Mouse (Mus musculus) gastrocnemius, adult 2 months (tissue): ENCODE measurements around the gene Foxi3. TPM values are rescaled to one million over a fixed set of nuclear protein-coding genes. Genes with fewer than 3 reads are reported as not detected.

Experiments
- DNase-seq: peaks from one replicate; pipeline ENCODE4 v3.0.0; 2022
- H3K27ac ChIP-seq: fragments of 200-600 bp; 2 replicates; pipeline ENCODE4 v1.8.1; 2022; ENCODE audit warnings: mild to moderate bottlenecking
- H3K4me3 ChIP-seq: fragments of 200-600 bp; 2 replicates; pipeline ENCODE4 v1.8.1; 2022; ENCODE audit warnings: mild to moderate bottlenecking, moderate library complexity
- CTCF ChIP-seq: fragments of 200-600 bp; IDR thresholded peaks from 2 replicates; pipeline ENCODE4 v1.8.1; 2022; ENCODE audit warnings: antibody characterized with exemption, mild to moderate bottlenecking, moderate library complexity
- intact Hi-C: fragments of 180-260 bp; cut with DNase I; formaldehyde crosslinking; loops from one replicate; pipeline ENCODE4 v1.15.1; 2025
- total RNA-seq, 2 experiments: library from RNA; stranded (reverse); gene quantifications; 2 replicates each; pipeline ENCODE4 v1.2.3; 2021

Gene Foxi3
- total RNA-seq, 2 experiments from 2014 or later: not detected

GRCm38 (mm10) chr6:70957341-70957940 lies 1.1 kb downstream of the Foxi3 start:
- no peak for TF ChIP-seq CTCF
- Histone ChIP-seq H3K27ac (no peak overlapping the region), H3K4me3 (no peak overlapping the region)
- intact Hi-C loops: loop anchor here (10.0 kb wide), 1 partner anchor 167 kb away; no protein-coding TSS in a partner anchor
- no peak for DNase-seq

GRCm38 (mm10) chr6:70964116-70964830 lies 7.9 kb downstream of the Foxi3 start:
- H3K4me3 ChIP-seq: no peak overlapping the region
- intact Hi-C loops: no loop called here
- H3K27ac ChIP-seq: no peak overlapping the region
- DNase-seq: no peak
- no peak for TF ChIP-seq CTCF

- DNase-seq: no peak
- intact Hi-C loops: no loop called here
- TF ChIP-seq CTCF: no peak
- Histone ChIP-seq H3K27ac (no peak overlapping the region), H3K4me3 (no peak overlapping the region)
These were observed 9.4 kb downstream of the Foxi3 start for GRCm38 (mm10) chr6:70965694-70966093.

- intact Hi-C loops: no loop called here
- TF ChIP-seq CTCF: no peak
- no peak for DNase-seq
- Histone ChIP-seq H3K4me3 (no peak overlapping the region), H3K27ac (no peak overlapping the region)
These were observed 11.1 kb downstream of the Foxi3 start for GRCm38 (mm10) chr6:70967422-70967821.

GRCm38 (mm10) chr6:70968291-70968690 lies 12.0 kb downstream of the Foxi3 start:
- Histone ChIP-seq H3K4me3 (no peak overlapping the region), H3K27ac (no peak overlapping the region)
- no peak for DNase-seq
- intact Hi-C loops: no loop called here
- no peak for TF ChIP-seq CTCF

GRCm38 (mm10) chr6:70973066-70973465 lies 16.7 kb downstream of the Foxi3 start:
- no peak for DNase-seq
- TF ChIP-seq CTCF: no peak
- no peak overlapping the region for H3K4me3 ChIP-seq

GRCm38 (mm10) chr6:70981036-70981435 lies 24.7 kb downstream of the Foxi3 start:
- no peak overlapping the region for H3K27ac ChIP-seq
- no peak for TF ChIP-seq CTCF
- H3K4me3 ChIP-seq: no peak overlapping the region
- no peak for DNase-seq
- intact Hi-C loops: no loop called here

More at GRCm38 (mm10) chr6:70973066-70973465, 16.7 kb downstream of the Foxi3 start:
- H3K27ac ChIP-seq: no peak overlapping the region
- intact Hi-C loops: no loop called here

- Histone ChIP-seq H3K27ac (no peak overlapping the region), H3K4me3 (no peak overlapping the region)
- intact Hi-C loops: no loop called here
- no peak for TF ChIP-seq CTCF
- DNase-seq: no peak
These were observed 26.1 kb downstream of the Foxi3 start for GRCm38 (mm10) chr6:70982416-70982815.

- H3K4me3 ChIP-seq: no peak overlapping the region
- intact Hi-C loops: no loop called here
- no peak overlapping the region for H3K27ac ChIP-seq
- DNase-seq: no peak
- no peak for TF ChIP-seq CTCF
These were observed 30.4 kb downstream of the Foxi3 start for GRCm38 (mm10) chr6:70986683-70987082.

- no peak overlapping the region for H3K4me3 ChIP-seq
- no peak for TF ChIP-seq CTCF
- no peak overlapping the region for H3K27ac ChIP-seq
- no peak for DNase-seq
- intact Hi-C loops: no loop called here
These were observed 39.9 kb downstream of the Foxi3 start for GRCm38 (mm10) chr6:70996123-70996723.

- Histone ChIP-seq H3K27ac (no peak overlapping the region), H3K4me3 (no peak overlapping the region)
- intact Hi-C loops: no loop called here
- TF ChIP-seq CTCF: no peak
- no peak for DNase-seq
These were observed 46.3 kb downstream of the Foxi3 start for GRCm38 (mm10) chr6:71002656-71003055.

- Histone ChIP-seq H3K4me3 (no peak overlapping the region), H3K27ac (no peak overlapping the region)
- no peak for TF ChIP-seq CTCF
- intact Hi-C loops: no loop called here
- DNase-seq: no peak
These were observed 47.8 kb downstream of the Foxi3 start for GRCm38 (mm10) chr6:71004161-71004560.

Other genes starting within 250 kb of the Foxi3 start
- 10 to 100 TPM; 17.3 to 18.1 TPM for gene Rpia, start 164.3 kb upstream of the Foxi3 start, total RNA-seq
- 1 to 10 TPM; 4.1 to 4.9 TPM for gene Eif2ak3, start 112.0 kb upstream of the Foxi3 start, total RNA-seq
- not detected for gene Tex37, start 37.6 kb upstream of the Foxi3 start, total RNA-seq
- 1 to 10 TPM; 5.3 to 8.2 TPM for gene Thnsl2, start 187.9 kb downstream of the Foxi3 start, total RNA-seq
- not detected for gene Fabp1, start 243.3 kb downstream of the Foxi3 start, total RNA-seq